Mouse (Mus musculus) stomach, embryonic 14.5 days (tissue): Measurements from ENCODE around the gene Foxa1. TPM values are rescaled to one million over a fixed set of nuclear protein-coding genes. Genes with fewer than 3 reads are reported as not detected.

Experiments
- ATAC-seq: fragments of 200-750 bp; cut with Nextera tagmentation; 2 replicates; pipeline ENCODE4 v1.8.0; 2017; ENCODE audit warnings: low read depth, moderate TSS enrichment; ENCODE audit not compliant: insufficient number of reproducible peaks, insufficient read depth, low FRiP score
- H3K27ac ChIP-seq: fragments of 300-500 bp; sonication (generic); 2 replicates; pipeline ENCODE4 v1.5.1; 2014; ENCODE audit warnings: mild to moderate bottlenecking, low read length, moderate library complexity, mixed read lengths
- H3K27me3 ChIP-seq: fragments of 300-500 bp; sonication (generic); 2 replicates; pipeline ENCODE4 v1.6.1; 2014; ENCODE audit warnings: low read length, control low read depth, mixed read lengths; ENCODE audit not compliant: control insufficient read depth, insufficient read depth
- H3K36me3 ChIP-seq: fragments of 300-500 bp; sonication (generic); 2 replicates; pipeline ENCODE4 v1.6.1; 2014; ENCODE audit warnings: mild to moderate bottlenecking, control low read depth, low read length, moderate library complexity, mixed read lengths; ENCODE audit not compliant: control insufficient read depth, insufficient read depth
- H3K4me1 ChIP-seq: fragments of 300-500 bp; sonication (generic); 2 replicates; pipeline ENCODE4 v1.6.1; 2014; ENCODE audit warnings: low read length, control low read depth, mixed read lengths; ENCODE audit not compliant: control insufficient read depth, insufficient read depth
- H3K4me2 ChIP-seq: fragments of 300-500 bp; sonication (generic); replicated peaks from 2 replicates; pipeline ENCODE4 v1.6.1; 2014; ENCODE audit warnings: low read depth, low read length, control low read depth
- H3K4me3 ChIP-seq: fragments of 300-500 bp; sonication (generic); 2 replicates; pipeline ENCODE4 v1.5.1; 2014; ENCODE audit warnings: low read depth, low read length, control low read depth
- H3K9ac ChIP-seq: fragments of 300-500 bp; sonication (generic); replicated peaks from 2 replicates; pipeline ENCODE4 v1.6.1; 2014; ENCODE audit warnings: low read depth, mild to moderate bottlenecking, control low read depth, low read length, moderate library complexity, mixed read lengths
- H3K9me3 ChIP-seq: fragments of 300-500 bp; sonication (generic); 2 replicates; pipeline ENCODE4 v1.6.1; 2016; ENCODE audit warnings: low read depth, low read length, control low read depth; ENCODE audit not compliant: control insufficient read depth
- WGBS: fragments of 180-500 bp; shearing (Covaris S2); extraction: QIAGEN DNeasy Blood & Tissue Kit; methylation state at CpG from one replicate; pipeline ENCODE4 v1.1.7; 2014; 5-methylcytosine and 5-hydroxymethylcytosine counted together
- polyA plus RNA-seq: library from polyadenylated mRNA; unstranded; fragments of >200 nt; fragmentation: Nextera tagmentation; extraction: Ambion mirVana; gene quantifications from 2 replicates; pipeline ENCODE4 v1.2.1, GENCODE M21; 2014

Foxa1 gene
- polyA plus RNA-seq, 1 experiment from 2014 or later = 19.6 TPM

- H3K27me3 ChIP-seq = peaks cover 34% of the 10 kb centered on the region
- H3K4me1 ChIP-seq = no peaks in the 10 kb centered on the region; the same call in 1 of the 2 replicates
- H3K9me3 ChIP-seq = no peaks in the 10 kb centered on the region
- no peaks in the 10 kb centered on the region for H3K36me3 ChIP-seq
- WGBS = 5% methylated on average over 11 of the region's 11 CpGs
- ATAC-seq = no peak
- peak overlapping the region; percentile 91 for H3K27ac ChIP-seq
- no peak overlapping the region for H3K4me3 ChIP-seq
- H3K4me2 ChIP-seq = peak overlapping the region; percentile 26; the same call in 1 of the 2 replicates
- H3K9ac ChIP-seq = 0 out of 2 replicates have a peak overlapping the region, but pooled peaks have one; percentile 26
Observed at GRCm38 (mm10) chr12:57536909-57537670, 9.6 kb downstream of the Foxa1 start.

GRCm38 (mm10) chr12:57536056-57536908, 10.4 kb downstream of the Foxa1 start:
- H3K9ac ChIP-seq = 0 out of 2 replicates have a peak overlapping the region, but pooled peaks have one; percentile 26
- H3K4me1 ChIP-seq = no peaks in the 10 kb centered on the region; the same call in 1 of the 2 replicates
- peak overlapping the region; percentile 26; the same call in 1 of the 2 replicates for H3K4me2 ChIP-seq
- peak overlapping the region; percentile 91 for H3K27ac ChIP-seq
- H3K27me3 ChIP-seq = peaks cover 30% of the 10 kb centered on the region
- H3K36me3 ChIP-seq = no peaks in the 10 kb centered on the region
- 2% methylated on average over 25 of the region's 25 CpGs for WGBS
- no peak overlapping the region for H3K4me3 ChIP-seq
- ATAC-seq = no peak; the same call in 1 of the 2 replicates
- no peaks in the 10 kb centered on the region for H3K9me3 ChIP-seq

GRCm38 (mm10) chr12:57534879-57535611, 11.7 kb downstream of the Foxa1 start:
- H3K36me3 ChIP-seq = no peaks in the 10 kb centered on the region
- 3% methylated on average over 38 of the region's 39 CpGs for WGBS
- no peaks in the 10 kb centered on the region for H3K9me3 ChIP-seq
- H3K4me1 ChIP-seq = no peaks in the 10 kb centered on the region; the same call in 1 of the 2 replicates
- peak; percentile 92 for ATAC-seq
- H3K9ac ChIP-seq = 0 out of 2 replicates have a peak overlapping the region, but pooled peaks have one; percentile 15
- peaks cover 25% of the 10 kb centered on the region for H3K27me3 ChIP-seq
- H3K4me2 ChIP-seq = peak overlapping the region; percentile 17; the same call in 1 of the 2 replicates
- peak overlapping the region; percentile 91 for H3K27ac ChIP-seq
- H3K4me3 ChIP-seq = no peak overlapping the region

- Histone ChIP-seq H3K27ac (peak overlapping the region; percentile 91; the same call in 1 of the 2 replicates), H3K9me3 (no peaks in the 10 kb centered on the region), H3K36me3 (no peaks in the 10 kb centered on the region), H3K4me1 (no peaks in the 10 kb centered on the region; the same call in 1 of the 2 replicates), H3K9ac (no peak overlapping the region), H3K27me3 (peaks cover 25% of the 10 kb centered on the region), H3K4me3 (no peak overlapping the region), H3K4me2 (no peak overlapping the region)
- 2% methylated on average over 6 of the region's 6 CpGs for WGBS
- ATAC-seq = no peak
Observed at GRCm38 (mm10) chr12:57534517-57534878, 12.2 kb downstream of the Foxa1 start.

- Histone ChIP-seq H3K9ac (no peak overlapping the region), H3K4me2 (no peak overlapping the region), H3K4me1 (no peaks in the 10 kb centered on the region), H3K4me3 (no peak overlapping the region), H3K27ac (no peak overlapping the region), H3K27me3 (peaks cover 19% of the 10 kb centered on the region), H3K36me3 (no peaks in the 10 kb centered on the region), H3K9me3 (no peaks in the 10 kb centered on the region)
- WGBS = 28% methylated on average over 9 of the region's 9 CpGs
- no peak for ATAC-seq
Observed at GRCm38 (mm10) chr12:57530474-57530873, 16.2 kb downstream of the Foxa1 start.

- Histone ChIP-seq H3K4me1 (no peaks in the 10 kb centered on the region), H3K4me2 (no peak overlapping the region), H3K36me3 (no peaks in the 10 kb centered on the region), H3K27ac (no peak overlapping the region), H3K9ac (no peak overlapping the region), H3K9me3 (no peaks in the 10 kb centered on the region), H3K27me3 (peaks cover 6% of the 10 kb centered on the region; the same call in 1 of the 2 replicates), H3K4me3 (no peak overlapping the region)
- WGBS = 51% methylated on average over 4 of the region's 4 CpGs
- ATAC-seq = no peak
Observed at GRCm38 (mm10) chr12:57528335-57528734, 18.4 kb downstream of the Foxa1 start.

GRCm38 (mm10) chr12:57515702-57516377, 30.9 kb downstream of the Foxa1 start:
- H3K9ac ChIP-seq = no peak overlapping the region
- H3K9me3 ChIP-seq = no peaks in the 10 kb centered on the region
- no peaks in the 10 kb centered on the region for H3K27me3 ChIP-seq
- no peaks in the 10 kb centered on the region for H3K36me3 ChIP-seq
- 43% methylated on average over 12 of the region's 12 CpGs for WGBS
- H3K4me2 ChIP-seq = no peak overlapping the region
- peak overlapping the region; percentile 74; the same call in 1 of the 2 replicates for H3K27ac ChIP-seq
- H3K4me1 ChIP-seq = no peaks in the 10 kb centered on the region
- ATAC-seq = peak; percentile 71
- H3K4me3 ChIP-seq = no peak overlapping the region
